Mouse (Mus musculus): ENCODE results near the gene Gm28044. TPM values are rescaled to one million over a fixed set of nuclear protein-coding genes. Genes with fewer than 3 reads are reported as not detected.
"Not testable (repeated sequence)": the region's sequence is repeated elsewhere in the genome, so short reads cannot be mapped to it uniquely, and the experiment has no call there.

The Gm28044 gene
- total RNA-seq (2021), result under 1 TPM; 0.81 to 0.82 TPM
- long read RNA-seq, experiment 1, result 0 reads
- long read RNA-seq, experiment 2, result 0 reads

DNA sequence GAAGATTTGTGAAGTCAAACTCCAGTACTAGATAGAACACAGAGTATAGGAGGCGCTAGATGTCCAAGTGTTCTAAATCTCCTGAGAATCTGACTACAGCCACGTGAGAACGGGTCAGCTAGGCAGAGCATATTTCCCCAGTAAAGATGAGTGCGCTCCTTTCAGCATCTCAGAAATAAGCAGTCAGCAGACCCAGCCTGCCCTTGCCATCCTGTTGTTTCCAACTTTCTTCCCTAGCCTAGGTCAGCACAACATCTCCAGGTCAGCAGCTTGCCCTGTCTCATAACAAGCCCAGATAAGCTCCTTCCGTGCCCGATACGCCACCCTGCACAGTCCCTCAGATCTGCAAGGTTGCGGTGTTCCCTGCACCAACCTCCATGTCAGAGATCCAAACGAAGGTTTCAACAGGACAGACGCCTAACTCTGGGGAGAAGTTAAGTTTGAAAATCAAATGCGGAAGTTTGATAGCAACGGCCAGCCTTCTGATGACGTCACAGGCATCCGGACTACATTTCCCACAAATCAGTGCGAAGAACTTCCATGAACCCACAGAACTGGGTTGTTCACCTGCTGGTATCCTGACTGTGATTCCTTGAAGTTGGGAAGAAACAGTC is at the start of gene Gm28044, which contains the start of gene Zfp953:
Gene Gm28044 (minus strand): TSS at position 406 of the 614 bp plus-strand sequence.
Gene Zfp953 (minus strand): TSS at position 475 of the 614 bp plus-strand sequence.
- peak; percentile 89 to 92 for DNase-seq (ENCODE audit: low spot score in 2 of 2)
- peak; percentile 35; the same call in 1 of the 2 replicates for TF ChIP-seq CTCF (conservative IDR thresholded peaks at IDR 0.05)
- peak within 1 kb of the TSS; percentile 79 for H3K4me3 ChIP-seq
- peak within 1 kb of the TSS; percentile 76 for H3K27ac ChIP-seq

DNA sequence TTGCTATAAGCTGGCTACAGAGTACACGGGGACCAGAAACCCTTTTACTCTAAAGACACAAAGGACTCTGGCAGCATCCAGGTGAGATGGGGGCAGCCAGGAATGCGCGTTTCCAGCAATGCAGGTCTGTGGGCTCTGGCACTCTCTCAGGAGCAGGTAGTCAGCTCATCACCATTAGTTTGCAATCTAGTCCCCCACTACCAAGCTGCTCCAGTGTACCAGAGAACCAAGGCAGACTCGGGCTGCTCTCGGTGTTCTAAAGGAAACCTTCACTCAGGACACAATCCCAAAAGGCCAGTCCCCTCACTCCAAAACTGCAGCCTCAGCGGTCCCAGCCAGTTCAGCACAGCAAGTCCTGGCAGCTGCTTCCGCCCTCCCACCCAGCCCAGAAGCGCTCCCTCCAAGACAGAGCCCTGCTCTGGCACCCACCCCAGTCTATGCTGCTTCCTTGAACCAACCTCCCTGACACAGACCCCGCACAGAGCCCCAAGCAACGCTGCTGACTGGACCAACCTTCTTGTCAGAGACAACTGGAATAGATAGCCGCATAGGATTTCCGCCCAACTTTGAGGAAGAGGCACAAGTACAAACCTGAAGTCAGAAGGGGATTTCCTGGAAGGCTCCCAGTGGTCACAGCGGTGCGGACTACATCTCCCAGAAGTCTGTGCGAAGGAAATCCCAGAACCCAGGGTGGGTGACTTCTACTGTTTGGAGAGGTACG is 39.0 kb upstream of the Gm28044 start, which contains the start of gene Zfp429:
Gene Zfp429 (minus strand): TSS at position 637 of the 721 bp plus-strand sequence.
- Histone ChIP-seq H3K27ac (peak within 1 kb of the TSS; percentile 67; the same call in 1 of the 2 replicates), H3K4me3 (peak within 1 kb of the TSS; percentile 67)
- peak; percentile 59 to 60 for DNase-seq (ENCODE audit: low spot score in 2 of 2)

DNA sequence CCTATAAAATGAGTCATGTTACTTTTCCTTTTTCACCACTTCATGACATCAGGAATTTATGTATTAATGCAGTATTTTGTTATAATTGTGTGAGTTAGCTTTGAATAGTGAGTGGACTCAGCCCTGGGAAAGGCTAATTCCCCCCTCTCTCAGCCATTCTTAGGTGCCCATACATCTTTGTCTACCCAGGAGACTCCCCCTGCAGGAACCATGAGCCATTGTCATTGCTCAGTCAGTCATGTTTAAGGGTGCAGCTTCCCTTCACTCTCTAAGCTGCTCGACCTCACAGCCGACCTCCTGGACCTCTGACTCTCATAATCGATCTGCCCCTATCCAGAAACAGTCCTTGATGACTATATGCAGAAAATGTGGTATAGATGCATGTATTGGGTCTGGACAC is 15.9 kb upstream of the Gm28044 start:
- TF ChIP-seq CTCF (conservative IDR thresholded peaks at IDR 0.05), result 0 out of 2 replicates have a peak, but pooled peaks have one; percentile 4
- not testable (repeated sequence) for DNase-seq (ENCODE audit: low spot score in 2 of 2); H3K4me3 ChIP-seq; H3K27ac ChIP-seq

DNA sequence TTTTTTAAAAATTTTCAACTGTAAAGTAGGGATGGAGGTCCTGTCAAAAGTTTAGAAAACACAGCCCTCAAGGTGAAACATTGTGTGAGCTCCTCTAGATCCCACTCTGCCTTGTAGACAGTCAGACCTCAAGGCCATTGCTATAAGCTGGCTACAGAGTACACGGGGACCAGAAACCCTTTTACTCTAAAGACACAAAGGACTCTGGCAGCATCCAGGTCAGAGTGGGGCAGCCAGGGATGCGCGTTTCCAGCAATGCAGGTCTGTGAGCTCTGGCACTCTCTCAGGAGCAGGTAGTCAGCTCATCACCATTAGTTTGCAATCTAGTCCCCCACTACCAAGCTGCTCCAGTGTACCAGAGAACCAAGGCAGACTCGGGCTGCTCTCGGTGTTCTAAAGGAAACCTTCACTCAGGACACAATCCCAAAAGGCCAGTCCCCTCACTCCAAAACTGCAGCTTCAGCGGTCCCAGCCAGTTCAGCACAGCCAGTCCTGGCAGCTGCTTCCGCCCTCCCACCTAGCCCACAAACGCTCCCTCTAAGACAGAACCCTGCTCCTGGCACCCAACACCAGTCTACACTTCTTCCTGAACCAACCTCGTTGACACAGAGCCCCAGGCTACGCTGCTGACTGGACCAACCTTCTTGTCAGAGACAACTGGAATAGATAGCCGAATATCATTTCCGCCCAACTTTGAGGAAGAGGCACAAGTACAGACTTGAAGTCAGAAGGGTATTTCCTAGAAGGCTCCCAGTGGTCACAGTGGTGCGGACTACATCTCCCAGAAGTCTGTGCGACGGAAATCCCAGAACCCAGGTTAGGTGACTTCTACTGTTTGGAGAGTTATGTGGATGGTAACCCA is 14.9 kb upstream of the Gm28044 start, which contains the start of the genes Gm28041 and Zfp456:
Gene Gm28041 (minus strand): TSS at position 684 of the 862 bp plus-strand sequence.
Gene Zfp456 (minus strand): TSS at position 761 of the 862 bp plus-strand sequence.
- peak; percentile 20 to 22 for DNase-seq (ENCODE audit: low spot score in 2 of 2)
- peak within 1 kb of the TSS; percentile 42 for H3K4me3 ChIP-seq
- H3K27ac ChIP-seq, result not testable (repeated sequence)

DNA sequence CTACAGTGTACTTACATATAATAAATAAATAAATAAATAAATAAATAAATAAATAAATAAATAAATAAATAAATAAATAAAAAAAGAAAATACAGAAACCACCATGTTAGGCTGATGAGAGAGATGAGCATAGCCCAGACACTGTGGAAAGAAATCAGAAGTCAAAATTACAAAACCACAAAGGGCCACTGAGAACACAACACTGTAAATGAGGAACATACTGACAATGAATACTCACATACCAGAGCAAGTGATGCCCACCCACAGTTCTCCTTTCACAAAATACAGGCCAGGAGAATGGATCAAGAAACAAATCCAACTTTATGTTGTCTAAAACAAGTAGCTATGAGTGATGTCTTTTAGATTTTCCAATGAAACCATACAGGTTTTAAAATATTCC is 8.5 kb downstream of the Gm28044 start:
- Histone ChIP-seq H3K27ac (no peak overlapping the region), H3K4me3 (no peak overlapping the region)
- TF ChIP-seq CTCF (conservative IDR thresholded peaks at IDR 0.05), result no peak
- DNase-seq (ENCODE audit: low spot score in 2 of 2), result no peak

DNA sequence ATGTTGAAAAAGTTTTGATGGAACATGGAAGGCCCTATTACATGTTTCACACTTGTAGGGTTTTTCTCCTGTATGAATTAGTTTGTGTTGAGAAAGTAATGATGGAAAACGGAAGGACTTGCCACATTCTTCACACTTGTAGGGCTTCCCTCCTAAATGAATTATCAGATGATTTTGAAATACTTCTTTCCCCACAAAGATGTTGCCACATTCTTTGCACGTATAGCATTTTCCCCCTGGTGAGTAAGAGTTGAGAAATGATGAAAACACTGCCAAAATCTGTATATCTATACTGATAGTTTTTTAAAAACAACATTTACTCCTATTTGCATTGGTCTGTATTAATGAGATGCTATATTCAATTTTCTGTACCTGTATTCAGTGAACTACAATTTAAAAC is 16.9 kb downstream of the Gm28044 start:
- no peak for TF ChIP-seq CTCF (conservative IDR thresholded peaks at IDR 0.05)
- Histone ChIP-seq H3K4me3 (no peak overlapping the region), H3K27ac (no peak overlapping the region)
- DNase-seq (ENCODE audit: low spot score in 2 of 2), result no peak

DNA sequence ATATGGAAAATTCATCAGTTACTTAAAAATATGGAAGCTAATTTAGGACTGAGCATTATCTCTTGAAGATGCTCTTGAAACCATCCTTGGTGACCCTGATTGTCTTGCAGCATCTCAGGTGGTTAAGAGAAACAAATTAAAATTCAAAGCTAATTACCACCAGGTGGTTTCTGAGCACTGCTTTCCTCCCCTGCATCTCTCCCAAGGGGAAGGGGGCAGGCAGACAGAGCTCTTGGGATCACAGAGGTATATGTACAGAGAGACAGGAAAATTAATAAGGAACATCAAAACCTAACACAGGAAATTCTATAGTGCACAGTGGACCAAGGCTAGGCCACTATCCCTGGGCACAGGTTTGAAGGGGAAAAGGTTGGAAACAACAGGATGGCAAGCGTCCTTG is 27.5 kb downstream of the Gm28044 start:
- Histone ChIP-seq H3K4me3 (peak overlapping the region; percentile 81), H3K27ac (peak overlapping the region; percentile 88)
- DNase-seq (ENCODE audit: low spot score in 2 of 2), result no peak
- TF ChIP-seq CTCF (conservative IDR thresholded peaks at IDR 0.05), result no peak

DNA sequence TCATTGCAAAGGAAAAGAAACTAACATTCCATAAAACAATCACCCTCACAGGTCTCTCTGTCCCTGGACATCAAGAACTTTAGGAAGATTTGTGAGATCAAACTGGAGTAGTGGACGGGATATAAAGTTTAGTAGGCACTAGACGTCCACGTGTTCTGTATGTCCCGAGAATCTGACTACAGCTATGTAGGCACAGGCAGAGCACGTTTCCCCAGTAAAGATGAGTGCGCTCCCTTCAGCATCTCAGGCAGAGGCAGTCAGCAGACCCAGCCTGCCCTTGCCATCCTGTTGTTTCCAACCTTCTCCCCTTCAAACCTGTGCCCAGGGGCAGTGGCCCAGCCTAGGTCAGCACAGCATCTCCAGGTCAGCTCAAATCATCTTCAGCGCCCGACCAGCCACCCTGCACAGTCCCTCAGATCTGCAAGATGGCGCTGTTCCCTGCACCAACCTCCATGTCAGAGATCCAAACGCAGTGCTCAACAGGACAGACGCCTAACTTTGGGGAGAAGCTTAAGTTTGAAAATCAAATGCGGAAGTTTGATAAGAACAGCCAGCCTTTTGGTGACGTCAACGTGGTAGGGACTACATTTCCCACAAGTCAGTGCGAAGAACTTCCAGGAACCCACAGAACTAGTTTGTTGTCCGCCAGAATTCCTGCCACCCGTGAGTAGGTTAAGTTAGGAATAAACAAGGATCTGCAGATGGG is 28.2 kb downstream of the Gm28044 start, which contains the start of gene Zfp595:
Gene Zfp595 (minus strand): TSS at position 552 of the 706 bp plus-strand sequence.
- peak within 1 kb of the TSS; percentile 81 for H3K4me3 ChIP-seq
- peak within 1 kb of the TSS; percentile 88 for H3K27ac ChIP-seq
- DNase-seq (ENCODE audit: low spot score in 2 of 2), result peak; percentile 82 to 87
- TF ChIP-seq CTCF (conservative IDR thresholded peaks at IDR 0.05), result peak; percentile 74

DNA sequence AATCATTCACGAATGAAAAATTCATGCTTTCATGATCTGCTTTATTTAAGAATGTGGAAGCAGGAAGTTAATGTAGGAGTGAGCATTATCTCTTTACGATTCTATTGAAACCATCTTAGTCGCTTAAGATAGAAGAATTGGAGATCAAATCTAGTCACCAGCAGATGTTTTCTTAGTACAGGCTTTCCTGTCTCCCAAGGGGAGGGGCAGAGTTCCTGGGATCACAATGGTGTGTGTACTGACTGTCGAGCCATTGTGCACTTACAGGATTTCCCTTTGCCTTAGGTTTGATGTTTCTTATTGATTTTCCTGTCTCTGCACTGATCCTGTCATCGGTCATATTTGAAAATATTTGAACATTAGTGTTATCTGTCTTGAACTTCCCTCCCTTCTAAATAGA is 53.6 kb downstream of the Gm28044 start:
- peak overlapping the region; percentile 64 for H3K4me3 ChIP-seq
- TF ChIP-seq CTCF (conservative IDR thresholded peaks at IDR 0.05), result no peak
- H3K27ac ChIP-seq, result peak overlapping the region; percentile 94
- peak in 1 of 2 experiments; percentile 6 for DNase-seq (ENCODE audit: low spot score in 2 of 2)

DNA sequence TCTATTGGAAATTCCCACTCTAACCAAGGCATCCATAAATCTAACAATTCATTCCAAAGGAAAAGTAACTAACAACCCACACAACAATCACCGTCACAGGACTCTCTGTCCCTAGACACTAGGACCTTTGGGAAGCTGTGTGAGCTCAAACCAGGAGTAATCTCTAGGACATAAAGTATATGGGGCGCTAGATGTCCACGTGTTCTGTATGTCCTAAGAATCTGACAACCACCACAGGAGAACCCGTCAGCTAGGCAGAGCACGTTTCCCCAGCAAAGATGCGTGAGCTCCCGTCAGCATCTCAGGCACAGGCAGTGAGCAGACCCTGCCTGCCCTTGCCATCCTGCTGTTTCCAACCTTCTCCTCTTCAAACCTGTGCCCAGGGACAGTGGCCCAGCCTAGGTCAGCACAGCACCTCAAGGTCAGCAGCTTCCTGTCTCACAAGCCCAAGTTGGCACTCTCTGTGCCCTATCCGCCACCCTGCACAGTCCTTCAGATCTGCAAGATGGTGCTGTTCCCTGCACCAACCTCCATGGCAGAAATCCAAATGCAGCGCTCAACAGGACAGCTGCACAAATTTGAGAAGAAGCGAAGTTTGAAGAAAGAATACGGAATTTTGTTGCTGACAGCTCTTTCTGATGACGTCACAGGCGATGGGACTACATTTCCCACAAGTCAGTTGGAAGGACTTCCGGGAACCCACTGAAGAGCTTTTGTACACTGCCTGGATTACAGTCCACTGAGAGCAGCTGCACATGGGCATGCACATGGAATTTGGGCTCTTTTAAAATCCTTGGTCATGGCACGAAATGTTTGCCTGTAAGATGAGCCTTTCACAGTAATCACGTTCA is 54.3 kb downstream of the Gm28044 start, which contains the start of gene Zfp457:
Gene Zfp457 (minus strand): TSS at position 664 of the 851 bp plus-strand sequence.
- peak; percentile 89 to 94 for DNase-seq (ENCODE audit: low spot score in 2 of 2)
- no peak for TF ChIP-seq CTCF (conservative IDR thresholded peaks at IDR 0.05)
- H3K27ac ChIP-seq, result peak within 1 kb of the TSS; percentile 94
- H3K4me3 ChIP-seq, result peak within 1 kb of the TSS; percentile 64

DNA sequence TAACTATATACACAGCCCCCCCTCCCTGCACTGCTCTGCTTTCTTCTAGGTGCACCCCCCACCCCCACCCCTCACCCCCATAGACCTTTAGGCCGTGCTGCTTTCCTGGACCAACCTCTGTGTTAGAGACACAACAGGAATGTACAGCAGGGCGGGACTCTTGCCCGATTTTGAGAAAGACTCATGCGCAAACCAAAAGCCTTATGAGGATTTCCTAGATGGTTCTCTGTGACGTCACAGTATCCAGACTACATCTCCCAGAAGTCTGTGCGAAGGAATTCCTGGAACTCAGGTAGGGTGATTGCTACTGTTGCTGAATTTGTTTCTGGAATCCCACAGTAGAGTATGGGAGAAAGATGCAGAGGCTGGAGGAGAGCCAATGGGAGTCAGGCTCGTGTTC is 82.0 kb downstream of the Gm28044 start, which contains the start of gene Zfp458:
Gene Zfp458 (minus strand): TSS at position 153 of the 400 bp plus-strand sequence.
- Histone ChIP-seq H3K27ac (no peak within 1 kb of the TSS), H3K4me3 (no peak within 1 kb of the TSS)
- DNase-seq (ENCODE audit: low spot score in 2 of 2), result peak in 1 of 2 experiments; percentile 28
- TF ChIP-seq CTCF (conservative IDR thresholded peaks at IDR 0.05), result no peak

All from layer of hippocampus, adult 2 months (tissue).